Mouse (Mus musculus): ENCODE measurements around the gene Ltbp2. TPM values are rescaled to one million over a fixed set of nuclear protein-coding genes. Genes with fewer than 3 reads are reported as not detected.
A peak's percentile ranks its signal among the peaks of the same experiment; 100 is the strongest.

The Ltbp2 gene
- total RNA-seq, 2 experiments from 2014 or later = 0.41 to 0.52 TPM

DNA sequence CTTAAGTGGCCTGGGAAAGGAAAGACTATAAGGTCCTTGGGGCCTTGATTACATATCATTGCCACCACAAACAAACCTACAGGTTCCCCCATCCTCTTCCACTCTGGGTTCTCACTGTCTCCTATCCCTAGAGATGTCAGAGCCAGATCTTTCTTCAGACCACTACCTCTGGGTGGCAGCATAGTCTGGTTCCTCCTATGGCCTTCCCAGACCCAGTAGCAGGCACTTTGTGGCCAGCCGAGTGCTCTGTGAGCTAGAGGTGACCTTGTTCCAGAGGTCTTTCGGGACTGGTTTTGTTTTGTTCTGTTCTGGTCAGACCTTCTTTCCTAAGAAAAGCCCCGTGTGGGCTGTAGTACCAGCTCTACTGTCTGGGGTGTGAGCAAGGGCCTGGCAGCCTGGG, 64.3 kb downstream of the Ltbp2 start:
- no peak for DNase-seq (ENCODE audit: low spot score in 2 of 2)
- intact Hi-C loops (cut with DNase I) = no loop called here

DNA sequence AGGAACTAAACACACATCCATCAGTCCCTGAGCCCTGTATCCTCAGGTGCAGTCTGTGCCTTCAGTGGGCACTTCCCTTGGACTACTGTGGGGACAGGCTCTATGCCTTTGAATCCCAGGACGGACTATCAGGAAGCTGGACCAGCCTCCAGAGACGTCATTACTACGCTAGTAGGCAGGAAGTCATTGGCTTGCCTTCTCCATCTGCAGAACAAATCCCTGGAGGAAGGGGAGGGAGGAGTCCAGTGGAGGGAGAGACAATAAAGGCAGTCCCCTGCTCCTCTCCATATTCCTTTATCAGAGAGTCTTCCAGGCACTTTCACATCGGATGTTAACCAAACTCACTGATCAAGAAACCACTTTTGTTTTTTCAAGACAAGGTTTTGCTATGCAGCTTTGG, 64.8 kb downstream of the Ltbp2 start:
- intact Hi-C loops (cut with DNase I) = no loop called here
- no peak for DNase-seq (ENCODE audit: low spot score in 2 of 2)

DNA sequence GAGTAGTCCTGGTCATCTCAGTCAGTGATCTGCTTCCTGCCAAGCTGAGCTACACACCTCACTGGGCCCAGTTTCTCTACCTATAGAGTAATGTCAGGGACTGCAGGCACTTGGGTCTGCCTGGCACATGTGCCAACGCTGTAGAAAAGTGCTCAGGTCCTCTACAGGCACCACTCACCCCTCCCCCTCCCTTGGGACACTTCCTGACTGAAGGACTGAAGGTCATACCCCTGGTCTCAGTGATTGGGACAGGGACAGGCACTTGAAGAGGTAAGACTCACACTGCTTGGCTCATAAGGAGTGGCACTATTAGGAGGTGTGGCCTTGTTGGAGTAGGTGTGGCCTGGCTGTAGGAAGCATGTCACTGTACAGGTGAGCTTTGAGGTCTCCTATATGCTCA, 65.5 kb downstream of the Ltbp2 start:
- intact Hi-C loops (cut with DNase I) = no loop called here
- DNase-seq (ENCODE audit: low spot score in 2 of 2) = no peak

DNA sequence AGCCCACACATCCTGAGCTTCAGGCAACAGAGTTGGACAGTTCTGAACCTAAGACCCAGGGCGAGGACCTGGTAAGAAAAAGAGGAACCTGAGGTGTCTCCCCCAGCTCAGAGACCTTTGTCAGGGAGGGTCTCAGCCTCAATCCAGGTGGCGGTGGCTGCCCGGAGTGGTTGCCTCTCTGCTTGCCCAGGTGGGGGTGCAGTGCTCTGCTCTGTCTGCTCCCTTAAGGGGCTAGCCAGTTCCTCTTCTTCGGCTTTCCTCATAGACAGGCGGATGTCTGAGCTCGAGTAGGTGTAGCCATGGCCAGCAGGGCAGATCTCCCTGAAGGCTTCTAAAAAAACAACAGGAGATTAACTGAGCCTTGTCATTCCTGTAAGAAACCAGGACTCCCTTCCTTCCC, 67.3 kb downstream of the Ltbp2 start:
- intact Hi-C loops (cut with DNase I) = no loop called here
- DNase-seq (ENCODE audit: low spot score in 2 of 2) = no peak

DNA sequence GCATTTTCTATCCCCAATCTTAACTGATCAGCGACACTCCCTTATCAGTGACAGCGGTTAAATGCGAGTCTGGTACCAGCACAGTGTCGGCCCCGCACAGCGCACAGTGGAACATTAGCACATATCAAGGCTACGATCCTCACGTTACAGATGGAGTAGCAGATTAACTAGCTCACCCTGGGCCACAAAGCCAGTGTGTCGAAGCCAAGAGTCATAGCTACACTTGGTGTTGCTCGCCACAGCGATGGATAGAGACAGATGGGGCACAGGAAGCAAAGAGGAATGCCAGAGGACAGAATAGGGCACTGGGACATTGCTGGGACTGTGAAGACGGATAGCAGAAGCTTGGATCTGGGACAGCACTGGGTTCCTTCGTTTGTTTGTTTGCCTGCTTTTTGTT, 69.0 kb downstream of the Ltbp2 start:
- no peak for DNase-seq (ENCODE audit: low spot score in 2 of 2)
- intact Hi-C loops (cut with DNase I) = no loop called here

DNA sequence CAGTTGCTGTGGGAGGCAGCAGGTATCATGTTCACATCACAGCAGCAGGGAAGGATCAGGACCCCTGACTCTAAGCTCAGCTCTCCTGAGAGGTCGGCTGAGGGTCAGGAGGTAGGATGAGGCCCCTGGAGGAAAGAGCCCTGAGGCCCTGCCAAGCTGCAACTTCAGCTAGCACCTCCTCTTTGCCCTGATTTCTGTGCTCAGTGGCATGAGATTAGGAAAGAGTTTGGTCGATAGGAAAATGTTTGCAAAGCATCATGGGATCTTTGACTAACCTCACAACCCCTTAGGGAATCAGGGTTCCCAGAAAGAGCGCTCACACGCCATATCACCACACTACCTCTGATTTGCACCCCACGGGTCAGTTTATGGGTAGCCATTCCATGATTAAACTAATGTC, 69.6 kb downstream of the Ltbp2 start:
- DNase-seq (ENCODE audit: low spot score in 2 of 2) = no peak
- intact Hi-C loops (cut with DNase I) = no loop called here

DNA sequence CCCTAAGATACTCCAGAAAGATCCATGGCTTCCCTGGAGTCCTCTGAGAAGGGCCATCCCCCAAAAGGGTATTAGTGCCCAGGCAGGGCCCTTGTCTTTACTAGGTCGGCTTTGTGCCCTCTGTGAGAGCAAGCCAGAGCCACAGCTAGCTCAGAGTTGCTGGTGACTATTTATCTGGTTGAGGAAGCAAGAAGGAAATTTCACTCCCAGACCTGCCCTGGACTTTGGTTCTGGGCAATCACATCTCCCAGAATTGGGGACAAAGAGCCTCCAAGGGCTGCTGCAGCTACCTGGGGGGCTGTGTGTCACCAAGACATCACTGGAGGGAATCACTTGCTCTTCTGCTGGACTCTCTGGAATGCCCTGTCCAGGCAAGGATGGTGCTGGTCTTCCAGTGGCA, 70.3 kb downstream of the Ltbp2 start:
- intact Hi-C loops (cut with DNase I) = no loop called here
- DNase-seq (ENCODE audit: low spot score in 2 of 2) = no peak

GRCm38 (mm10) chr12:84805228-84805842, 71.0 kb downstream of the Ltbp2 start:
- intact Hi-C loops (cut with DNase I) = no loop called here
- DNase-seq (ENCODE audit: low spot score in 2 of 2) = no peak

DNA sequence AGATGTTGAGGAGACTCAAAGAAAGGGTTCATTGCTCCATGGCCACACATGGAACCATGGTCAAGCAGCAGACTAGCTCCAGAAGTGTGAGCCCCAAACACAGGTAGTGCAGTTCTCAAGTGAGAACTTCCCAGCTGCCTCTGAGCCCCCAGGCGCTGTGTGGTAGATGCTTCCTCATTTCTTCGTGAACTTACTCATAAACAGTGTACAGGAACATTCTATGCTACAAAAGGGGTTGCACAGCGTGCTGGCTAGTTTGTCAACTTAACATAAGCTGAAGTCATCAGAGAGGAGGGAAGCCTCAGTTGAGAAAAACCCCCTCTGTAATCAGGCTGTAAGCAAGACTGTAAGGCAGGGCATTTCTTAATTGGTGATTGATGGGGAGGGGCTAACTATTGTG, 73.7 kb downstream of the Ltbp2 start:
- intact Hi-C loops (cut with DNase I) = no loop called here
- no peak for DNase-seq (ENCODE audit: low spot score in 2 of 2)

DNA sequence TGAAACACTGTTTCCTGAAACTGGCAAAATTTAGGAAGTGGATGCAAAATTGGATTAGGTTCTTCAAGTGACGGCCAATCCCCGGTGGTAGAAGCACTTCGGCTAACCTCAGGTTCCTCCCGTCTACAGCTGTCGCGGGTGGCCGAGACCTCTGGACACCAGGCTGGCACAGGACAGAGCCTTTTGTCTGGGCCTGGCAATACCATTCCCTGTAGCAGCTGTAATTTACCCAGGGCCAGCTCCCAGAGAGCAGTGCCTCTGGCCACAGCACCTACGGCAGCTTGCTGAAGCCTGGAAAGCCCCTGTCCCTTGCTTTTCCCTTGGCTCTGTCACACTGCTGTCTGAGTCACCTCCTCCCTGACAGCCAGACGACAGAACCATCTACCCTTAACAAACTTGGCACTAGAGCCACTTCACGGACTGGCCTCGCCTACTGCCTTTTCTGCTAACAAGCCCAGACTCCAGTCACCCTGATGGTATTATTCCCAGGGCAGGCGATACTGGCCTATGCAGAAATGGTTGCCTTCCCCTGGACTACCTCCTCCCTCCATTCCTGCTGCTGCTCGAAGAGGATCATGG, 74.7 kb downstream of the Ltbp2 start:
- intact Hi-C loops (cut with DNase I) = no loop called here
- DNase-seq (ENCODE audit: low spot score in 2 of 2) = no peak

GRCm38 (mm10) chr12:84800419-84800818, 75.9 kb downstream of the Ltbp2 start:
- intact Hi-C loops (cut with DNase I) = no loop called here
- no peak for DNase-seq (ENCODE audit: low spot score in 2 of 2)

GRCm38 (mm10) chr12:84799086-84799485, 77.2 kb downstream of the Ltbp2 start:
- no peak for DNase-seq (ENCODE audit: low spot score in 2 of 2)
- intact Hi-C loops (cut with DNase I) = no loop called here

GRCm38 (mm10) chr12:84794647-84795046, 81.7 kb downstream of the Ltbp2 start:
- DNase-seq (ENCODE audit: low spot score in 2 of 2) = no peak
- intact Hi-C loops (cut with DNase I) = no loop called here

DNA sequence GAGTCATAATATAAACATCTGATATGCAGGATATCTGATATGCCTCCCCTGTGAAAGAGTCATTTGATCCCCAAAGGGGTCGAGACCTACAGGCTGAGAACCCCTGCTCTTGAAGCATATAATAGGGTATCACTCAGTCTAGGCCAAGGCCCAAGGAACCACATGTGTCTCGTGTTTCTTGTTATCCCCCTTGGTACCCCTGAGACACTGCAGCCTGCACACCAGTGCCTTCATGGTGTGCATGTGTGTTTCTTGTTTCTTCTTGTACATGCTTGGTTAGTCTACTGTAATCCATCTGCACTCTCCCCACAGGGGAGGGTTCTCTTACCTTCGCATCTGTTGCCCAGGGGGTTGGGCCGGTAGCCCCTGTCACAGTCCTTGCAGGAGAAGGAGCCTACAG, 83.7 kb downstream of the Ltbp2 start:
- DNase-seq (ENCODE audit: low spot score in 2 of 2) = no peak
- intact Hi-C loops (cut with DNase I) = no loop called here

GRCm38 (mm10) chr12:84790853-84791252, 85.5 kb downstream of the Ltbp2 start:
- DNase-seq (ENCODE audit: low spot score in 2 of 2) = no peak
- intact Hi-C loops (cut with DNase I) = no loop called here

GRCm38 (mm10) chr12:84786091-84786490, 90.2 kb downstream of the Ltbp2 start:
- no peak for DNase-seq (ENCODE audit: low spot score in 2 of 2)
- intact Hi-C loops (cut with DNase I) = loop anchor here (10.0 kb wide), 1 partner anchor 189 kb away; the partner anchor contains the start of genes Arel1 and Fcf1

- peak; percentile 80 to 82 for DNase-seq (ENCODE audit: low spot score in 2 of 2)
- intact Hi-C loops (cut with DNase I) = loop anchor here (10.0 kb wide), 1 partner anchor 190 kb away; the partner anchor contains the start of genes Arel1 and Fcf1
Observed at GRCm38 (mm10) chr12:84784604-84785381, 91.5 kb downstream of the Ltbp2 start.

DNA sequence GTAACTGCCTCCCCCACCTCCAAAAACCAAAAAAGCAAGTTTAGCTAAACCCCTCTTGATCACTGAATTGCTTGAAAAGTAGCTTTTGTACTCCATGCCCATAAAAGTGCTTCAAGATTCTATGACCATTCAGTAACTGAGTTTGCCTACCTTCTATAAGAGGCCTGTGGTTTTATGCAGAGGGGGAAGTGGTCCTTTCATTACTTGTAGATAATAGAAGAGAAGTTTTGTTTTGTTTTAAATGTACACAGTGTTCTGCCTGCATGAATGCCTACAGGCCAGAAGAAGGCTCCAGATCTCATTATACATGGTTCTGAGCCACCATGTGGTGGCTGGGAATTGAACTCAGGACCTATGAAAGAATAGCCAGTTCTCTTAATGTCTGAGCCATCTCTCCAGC, 100.1 kb downstream of the Ltbp2 start:
- intact Hi-C loops (cut with DNase I) = no loop called here
- no peak for DNase-seq (ENCODE audit: low spot score in 2 of 2)

- intact Hi-C loops (cut with DNase I) = no loop called here
- DNase-seq (ENCODE audit: low spot score in 2 of 2) = no peak
Observed at GRCm38 (mm10) chr12:84774376-84774775, 102.0 kb downstream of the Ltbp2 start.

- intact Hi-C loops (cut with DNase I) = no loop called here
- no peak for DNase-seq (ENCODE audit: low spot score in 2 of 2)
Observed at GRCm38 (mm10) chr12:84773476-84773875, 102.9 kb downstream of the Ltbp2 start.

All from left cerebral cortex, postnatal 36 days (tissue).